8 mouse cellular contexts compared by ENCODE assay signal in genomic region chr7:114276005-114276752, GRCm38 (mm10). TPM values are rescaled to one million over a fixed set of nuclear protein-coding genes. Genes with fewer than 3 reads are reported as not detected.
DNase-seq lines count a peak whose midpoint lies in the region; ATAC-seq and TF ChIP-seq lines count a peak whose summit lies in the region.

Psma1 (minus strand) TSS chr7:114276118.

- DNase-seq in CD8-positive naive resting alpha-beta T cell, adult 2 months (ENCODE audit: low read depth in 2 of 2, low spot score in 2 of 2): peak; percentile 89 to 92
- peak; percentile 99 for DNase-seq in c-Kit-positive CD71-negative TER-119-negative erythroid progenitor cells, embryonic 14.5 days (ENCODE audit: low read depth)
- DNase-seq in forebrain, embryonic 10.5 days (ENCODE audit: extremely low spot score, low spot score): peak; percentile 94
- peak; percentile 98 for DNase-seq in kidney, postnatal 25 days
- peak; percentile 98 for DNase-seq in liver, embryonic 14.5 days (ENCODE audit: low read depth in 3 of 3, low spot score in 3 of 3)
- peak; percentile 99 for DNase-seq in neural tube, embryonic 11.5 days (ENCODE audit: low spot score)
- DNase-seq in stomach, postnatal 0 days (ENCODE audit: low spot score): peak; percentile 97

- H3K27me3 ChIP-seq in forebrain, embryonic 10.5 days (ENCODE audit: poor library complexity, severe bottlenecking): no peaks in the 10 kb centered on the region
- H3K27me3 ChIP-seq in heart, embryonic 15.5 days: no peaks in the 10 kb centered on the region
- no peaks in the 10 kb centered on the region for H3K27me3 ChIP-seq in liver, embryonic 14.5 days (ENCODE audit: control insufficient read depth, insufficient read depth, low read length)
- no peaks in the 10 kb centered on the region for H3K27me3 ChIP-seq in neural tube, embryonic 11.5 days (ENCODE audit: control insufficient read depth, insufficient read depth, low read length)
- no peaks in the 10 kb centered on the region for H3K27me3 ChIP-seq in stomach, postnatal 0 days (ENCODE audit: control insufficient read depth, insufficient read depth, low read length)

- H3K4me3 ChIP-seq in forebrain, embryonic 10.5 days: peak within 1 kb of the TSS; percentile 93
- peak within 1 kb of the TSS; percentile 88 for H3K4me3 ChIP-seq in heart, embryonic 15.5 days
- H3K4me3 ChIP-seq in liver, embryonic 14.5 days (ENCODE audit: insufficient read depth in 1 of 2, low read depth in 2 of 2, low read length in 2 of 2): peak within 1 kb of the TSS; percentile 69 to 72
- H3K4me3 ChIP-seq in neural tube, embryonic 11.5 days (ENCODE audit: low read depth, low read length): peak within 1 kb of the TSS; percentile 91
- peak within 1 kb of the TSS; percentile 87 for H3K4me3 ChIP-seq in stomach, postnatal 0 days (ENCODE audit: low read depth, low read length)

- H3K36me3 ChIP-seq in forebrain, embryonic 10.5 days (replicated peaks): peaks cover 32% of the 10 kb centered on the region
- peaks cover 24% of the 10 kb centered on the region for H3K36me3 ChIP-seq in heart, embryonic 15.5 days
- H3K36me3 ChIP-seq in liver, embryonic 14.5 days (replicated peaks; ENCODE audit: control insufficient read depth, insufficient read depth, low read depth): peaks cover 27% of the 10 kb centered on the region
- no peaks in the 10 kb centered on the region for H3K36me3 ChIP-seq in neural tube, embryonic 11.5 days (ENCODE audit: control insufficient read depth, insufficient read depth, low read length)
- H3K36me3 ChIP-seq in stomach, postnatal 0 days (ENCODE audit: control insufficient read depth, insufficient read depth, low read length): no peaks in the 10 kb centered on the region

- peaks cover 19% of the 10 kb centered on the region for H3K4me1 ChIP-seq in forebrain, embryonic 10.5 days
- peaks cover 12% of the 10 kb centered on the region for H3K4me1 ChIP-seq in heart, embryonic 15.5 days (replicated peaks)
- peaks cover 6 to 10% of the 10 kb centered on the region in 2 experiments for H3K4me1 ChIP-seq in liver, embryonic 14.5 days (replicated peaks; ENCODE audit: control insufficient read depth in 2 of 2, insufficient read depth in 2 of 2, low read length in 1 of 2)
- no peaks in the 10 kb centered on the region for H3K4me1 ChIP-seq in neural tube, embryonic 11.5 days (ENCODE audit: control insufficient read depth, insufficient read depth, low read length)
- H3K4me1 ChIP-seq in stomach, postnatal 0 days (replicated peaks; ENCODE audit: control insufficient read depth, insufficient read depth): no peaks in the 10 kb centered on the region

- peak within 1 kb of the TSS; percentile 69 for H3K4me2 ChIP-seq in heart, embryonic 15.5 days
- peak within 1 kb of the TSS; percentile 85 for H3K4me2 ChIP-seq in liver, embryonic 14.5 days (ENCODE audit: low read depth)
- peak within 1 kb of the TSS; percentile 87 for H3K4me2 ChIP-seq in neural tube, embryonic 11.5 days (ENCODE audit: low read depth)
- H3K4me2 ChIP-seq in stomach, postnatal 0 days (replicated peaks; ENCODE audit: low read depth): peak within 1 kb of the TSS; percentile 84

- TF ChIP-seq EP300 in liver, embryonic 14.5 days (IDR thresholded peaks at IDR 0.05; ENCODE audit: low read depth): no peak; the same call in 1 of the 2 replicates
- TF ChIP-seq EP300 in stomach, postnatal 0 days (optimal IDR thresholded peaks at IDR 0.05): no peak

- peak within 1 kb of the TSS; percentile 90 for H3K27ac ChIP-seq in forebrain, embryonic 10.5 days
- H3K27ac ChIP-seq in heart, embryonic 15.5 days: peak within 1 kb of the TSS; percentile 73
- peak within 1 kb of the TSS; percentile 70 for H3K27ac ChIP-seq in liver, embryonic 14.5 days
- no peak within 1 kb of the TSS; the same call in 1 of the 2 replicates for H3K27ac ChIP-seq in neural tube, embryonic 11.5 days (ENCODE audit: low read depth, low read length)
- H3K27ac ChIP-seq in stomach, postnatal 0 days (replicated peaks): peak within 1 kb of the TSS; percentile 76

- peak; percentile 63; the same call in 1 of the 2 replicates for TF ChIP-seq CTCF in liver, embryonic 14.5 days (IDR thresholded peaks at IDR 0.05; ENCODE audit: low read depth)
- TF ChIP-seq CTCF in stomach, postnatal 0 days (IDR thresholded peaks at IDR 0.05; ENCODE audit: low read depth): peak; percentile 77

- H3K9me3 ChIP-seq in forebrain, embryonic 10.5 days: no peaks in the 10 kb centered on the region
- no peaks in the 10 kb centered on the region for H3K9me3 ChIP-seq in heart, embryonic 15.5 days (replicated peaks)
- H3K9me3 ChIP-seq in liver, embryonic 14.5 days (ENCODE audit: control insufficient read depth, low read length): no peaks in the 10 kb centered on the region
- H3K9me3 ChIP-seq in neural tube, embryonic 11.5 days (ENCODE audit: control insufficient read depth, low read length): no peaks in the 10 kb centered on the region
- no peaks in the 10 kb centered on the region for H3K9me3 ChIP-seq in stomach, postnatal 0 days (ENCODE audit: control insufficient read depth, low read length)

- WGBS in forebrain, embryonic 10.5 days: 2% methylated on average over 39 of the region's 39 CpGs
- WGBS in heart, embryonic 15.5 days: under 1% methylated on average over 39 of the region's 39 CpGs
- under 1% methylated on average over 38 of the region's 39 CpGs for WGBS in liver, embryonic 14.5 days (ENCODE audit: insufficient replicate concordance)
- 1% methylated on average over 39 of the region's 39 CpGs for WGBS in neural tube, embryonic 11.5 days
- under 1% methylated on average over 39 of the region's 39 CpGs for WGBS in stomach, postnatal 0 days

- peak within 1 kb of the TSS; percentile 89 for H3K9ac ChIP-seq in heart, embryonic 15.5 days
- peak within 1 kb of the TSS; percentile 89 for H3K9ac ChIP-seq in liver, embryonic 14.5 days (replicated peaks)
- peak within 1 kb of the TSS; percentile 85 for H3K9ac ChIP-seq in neural tube, embryonic 11.5 days (ENCODE audit: low read length)
- peak within 1 kb of the TSS; percentile 91 for H3K9ac ChIP-seq in stomach, postnatal 0 days (ENCODE audit: low read length)

- peak; percentile 89 for ATAC-seq in heart, embryonic 15.5 days (replicated peaks; ENCODE audit: insufficient number of reproducible peaks, insufficient read depth, low FRiP score, low read depth)
- ATAC-seq in liver, embryonic 14.5 days (ENCODE audit: insufficient read depth): peak; percentile 98
- peak; percentile 87 for ATAC-seq in neural tube, embryonic 11.5 days (ENCODE audit: insufficient read depth, low FRiP score, low TSS enrichment)
- peak; percentile 96 for ATAC-seq in stomach, postnatal 0 days (ENCODE audit: low FRiP score, low TSS enrichment)

RNA-seq across cellular contexts. Expression of gene Psma1, which starts in this region (rescaled TPM):
- 514 and 531 TPM in 2 replicates for polyA plus RNA-seq in forebrain, embryonic 10.5 days (2016; fragmentation: Nextera tagmentation; extraction: Ambion mirVana)
- 289 and 308 TPM in 2 replicates for polyA plus RNA-seq in heart, embryonic 15.5 days (2015; fragmentation: Nextera tagmentation; extraction: Ambion mirVana)
- polyA plus RNA-seq in liver, embryonic 14.5 days (2012; rRNA removed): 94.7 and 146 TPM in 2 replicates
- polyA plus RNA-seq in liver, embryonic 14.5 days (2014; fragmentation: Nextera tagmentation; extraction: Ambion mirVana): 281 and 289 TPM in 2 replicates
- polyA plus RNA-seq in neural tube, embryonic 11.5 days (2014; fragmentation: Nextera tagmentation; extraction: Ambion mirVana): 437 and 467 TPM in 2 replicates
- polyA plus RNA-seq in stomach, postnatal 0 days (2015; fragmentation: Nextera tagmentation; extraction: Ambion mirVana): 242 and 249 TPM in 2 replicates
